Mouse (Mus musculus) G1E (cell line): Measurements from ENCODE around the gene Llph. TPM values are rescaled to one million over a fixed set of nuclear protein-coding genes. Genes with fewer than 3 reads are reported as not detected.

ENCODE experiments used
- ATAC-seq: 2 replicates; pipeline ENCODE4 v1.8.0; 2016; ENCODE audit warnings: mild to moderate bottlenecking; ENCODE audit not compliant: insufficient number of reproducible peaks, poor library complexity, low FRiP score, severe bottlenecking; ENCODE audit errors: extremely low read depth
- DNase-seq: peaks from one replicate; pipeline ENCODE4 v3.0.0; 2012; ENCODE audit warnings: low spot score
- H3K27me3 ChIP-seq: 2 replicates; pipeline ENCODE4 v1.6.1; 2012; ENCODE audit warnings: mild to moderate bottlenecking, low read length, inconsistent platforms; ENCODE audit not compliant: insufficient read depth
- H3K36me3 ChIP-seq: replicated peaks from 2 replicates; pipeline ENCODE3; 2012; ENCODE audit warnings: mild to moderate bottlenecking, inconsistent platforms
- H3K4me1 ChIP-seq: 2 replicates; pipeline ENCODE4 v1.6.1; 2012; ENCODE audit warnings: low read depth, low read length, inconsistent platforms, mixed read lengths; ENCODE audit not compliant: insufficient read depth
- H3K4me3 ChIP-seq: 2 replicates; pipeline ENCODE4 v1.5.1; 2012; ENCODE audit warnings: low read depth, mild to moderate bottlenecking, inconsistent platforms, low read length, moderate library complexity, mixed read lengths
- H3K9me3 ChIP-seq: replicated peaks from 2 replicates; pipeline ENCODE4 v1.6.1; 2012; ENCODE audit warnings: inconsistent platforms
- CTCF ChIP-seq: IDR thresholded peaks from 2 replicates; pipeline ENCODE4 v1.5.1; 2012; ENCODE audit warnings: low read depth, low read length, inconsistent platforms, mixed read lengths
- GATA1 ChIP-seq: IDR thresholded peaks from 2 replicates; pipeline ENCODE4 v1.6.1; 2012; ENCODE audit warnings: borderline replicate concordance, low read length, inconsistent platforms, mixed read lengths
- GATA2 ChIP-seq: IDR thresholded peaks from 2 replicates; pipeline ENCODE4 v1.6.1; 2012; ENCODE audit warnings: low read depth, low read length, inconsistent platforms, borderline replicate concordance
- POLR2AphosphoS5 ChIP-seq: IDR thresholded peaks from 2 replicates; pipeline ENCODE4 v1.6.1; 2012; ENCODE audit warnings: low read depth, low read length, inconsistent platforms; ENCODE audit not compliant: insufficient replicate concordance
- TAL1 ChIP-seq: conservative IDR thresholded peaks from 2 replicates; pipeline ENCODE4 v1.6.1; 2012; ENCODE audit warnings: low read depth, low read length, inconsistent platforms, mixed read lengths
- polyA plus RNA-seq: library from polyadenylated mRNA; stranded (reverse); fragments of >175 nt; gene quantifications from 2 replicates; pipeline ENCODE4 v1.2.3, GENCODE M21; 2012
- total RNA-seq, 2 experiments: library from RNA; stranded (forward) in 1 of 2; stranded (reverse) in 1 of 2; fragments of 200-1000 nt in 1 of 2; fragments of >200 nt in 1 of 2; fragmentation: Nextera tagmentation in 1 of 2; gene quantifications; 2 replicates each; pipeline ENCODE4 v1.2.3; 2014 to 2017

Llph gene
- total and polyA plus RNA-seq, 3 experiments, result 43.9 to 90.5 (median 87.9) TPM

GRCm38 (mm10) chr10:120191165-120191564 lies 35.7 kb upstream of the Llph start:
- H3K4me1 ChIP-seq, result peaks cover 37% of the 10 kb centered on the region
- peaks cover 9% of the 10 kb centered on the region; the same call in 1 of the 2 replicates for H3K27me3 ChIP-seq
- no peak overlapping the region for H3K4me3 ChIP-seq
- ATAC-seq (no peak), DNase-seq (no peak)
- H3K9me3 ChIP-seq, result no peaks in the 10 kb centered on the region
- TF ChIP-seq GATA2, result no peak
- TF ChIP-seq CTCF, result no peak
- no peak for TF ChIP-seq GATA1
- TF ChIP-seq POLR2AphosphoS5, result no peak
- no peak for TF ChIP-seq TAL1
- H3K36me3 ChIP-seq, result no peaks in the 10 kb centered on the region

- no peak for ATAC-seq
- H3K4me1 ChIP-seq, result peaks cover 36% of the 10 kb centered on the region
- peaks cover 9% of the 10 kb centered on the region; the same call in 1 of the 2 replicates for H3K27me3 ChIP-seq
- H3K4me3 ChIP-seq, result no peak overlapping the region
- TF ChIP-seq POLR2AphosphoS5 (no peak), GATA2 (no peak), GATA1 (no peak), TAL1 (no peak), CTCF (no peak)
- no peaks in the 10 kb centered on the region for H3K9me3 ChIP-seq
- DNase-seq, result no peak
- no peaks in the 10 kb centered on the region for H3K36me3 ChIP-seq
Measured at GRCm38 (mm10) chr10:120192278-120192677, 34.6 kb upstream of the Llph start.

- Histone ChIP-seq H3K27me3 (peaks cover 9% of the 10 kb centered on the region; the same call in 1 of the 2 replicates), H3K36me3 (no peaks in the 10 kb centered on the region), H3K4me3 (no peak overlapping the region), H3K4me1 (peaks cover 33% of the 10 kb centered on the region), H3K9me3 (no peaks in the 10 kb centered on the region)
- DNase-seq, result no peak
- no peak for TF ChIP-seq TAL1
- no peak for TF ChIP-seq GATA2
- TF ChIP-seq POLR2AphosphoS5, result no peak
- ATAC-seq, result no peak
Measured at GRCm38 (mm10) chr10:120193255-120193654, 33.6 kb upstream of the Llph start.

GRCm38 (mm10) chr10:120197061-120197835 lies 29.6 kb upstream of the Llph start:
- DNase-seq (no peak), ATAC-seq (no peak)
- H3K9me3 ChIP-seq, result peaks cover 7% of the 10 kb centered on the region
- no peak overlapping the region for H3K4me3 ChIP-seq
- H3K4me1 ChIP-seq, result peaks cover 25% of the 10 kb centered on the region
- H3K36me3 ChIP-seq, result no peaks in the 10 kb centered on the region
- H3K27me3 ChIP-seq, result peaks cover 8% of the 10 kb centered on the region; the same call in 1 of the 2 replicates
- no peak for TF ChIP-seq GATA2
- no peak for TF ChIP-seq TAL1
- no peak for TF ChIP-seq GATA1
- TF ChIP-seq CTCF, result no peak
- no peak for TF ChIP-seq POLR2AphosphoS5

GRCm38 (mm10) chr10:120201131-120201921 lies 25.5 kb upstream of the Llph start, which contains the start of gene Tmbim4:
TSS of gene Tmbim4 (plus strand) at chr10:120201590.
- peaks cover 25% of the 10 kb centered on the region for H3K4me1 ChIP-seq
- TF ChIP-seq POLR2AphosphoS5, result no peak
- TF ChIP-seq GATA1, result no peak
- no peak for TF ChIP-seq CTCF
- no peak for TF ChIP-seq TAL1
- no peak for TF ChIP-seq GATA2
- DNase-seq, result no peak
- H3K9me3 ChIP-seq, result peaks cover 7% of the 10 kb centered on the region
- ATAC-seq, result no peak
- no peaks in the 10 kb centered on the region for H3K36me3 ChIP-seq
- H3K4me3 ChIP-seq, result peak within 1 kb of the TSS; percentile 23; the same call in 1 of the 2 replicates
- H3K27me3 ChIP-seq, result peaks cover 14% of the 10 kb centered on the region

GRCm38 (mm10) chr10:120201961-120202402 lies 24.9 kb upstream of the Llph start, which contains the start of gene Irak3:
TSS of gene Irak3 (minus strand) at chr10:120202130.
- ATAC-seq (peak; percentile 48; the same call in 1 of the 2 replicates), DNase-seq (no peak)
- H3K9me3 ChIP-seq, result peaks cover 7% of the 10 kb centered on the region
- peaks cover 30% of the 10 kb centered on the region for H3K4me1 ChIP-seq
- TF ChIP-seq CTCF (peak; percentile 87), POLR2AphosphoS5 (no peak)
- peaks cover 14% of the 10 kb centered on the region for H3K27me3 ChIP-seq
- no peaks in the 10 kb centered on the region for H3K36me3 ChIP-seq
- peak within 1 kb of the TSS; percentile 23; the same call in 1 of the 2 replicates for H3K4me3 ChIP-seq
